Mouse (Mus musculus): ENCODE data around the gene Alkal2.

The Alkal2 gene

DNA sequence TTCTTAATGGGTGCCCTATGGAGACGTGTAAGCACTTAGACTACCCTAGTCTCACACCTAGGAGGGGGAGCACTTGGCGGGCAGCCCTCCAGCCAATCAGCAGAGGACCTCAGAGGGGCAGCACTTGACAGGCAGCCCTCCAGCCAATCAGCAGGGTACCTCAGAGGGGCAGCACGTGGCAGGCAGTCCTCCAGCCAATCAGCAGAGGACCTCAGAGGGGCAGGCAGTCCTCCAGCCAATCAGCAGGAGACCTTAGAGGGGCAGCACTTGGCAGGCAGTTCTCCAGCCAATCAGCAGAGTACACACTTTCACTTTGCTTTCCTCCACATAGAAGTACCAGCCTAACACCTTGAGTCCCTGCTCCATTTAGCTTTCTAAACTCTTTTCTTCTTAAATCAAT lies 38.3 kb downstream of the Alkal2 start:
- no peak for DNase-seq (ENCODE audit: low spot score)

DNA sequence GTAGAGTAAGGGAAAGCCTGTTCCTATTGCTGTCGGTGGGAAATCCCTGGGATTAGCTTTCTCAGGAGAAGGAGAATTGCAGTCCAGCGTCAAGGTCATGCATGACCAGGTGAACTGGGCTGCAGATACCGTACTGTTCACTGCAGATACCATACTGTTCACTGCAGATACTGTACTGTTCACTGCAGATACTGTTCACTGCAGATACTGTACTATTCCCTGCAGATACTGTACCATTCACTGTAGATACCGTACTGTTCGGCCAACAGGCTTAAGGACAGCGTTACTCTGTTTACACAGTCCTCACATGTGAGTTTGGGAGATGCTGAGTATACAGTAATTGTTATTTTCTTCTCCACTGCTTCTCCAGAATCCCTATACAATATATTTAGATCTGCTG lies 44.1 kb downstream of the Alkal2 start:
- no peak for DNase-seq (ENCODE audit: low spot score)

DNA sequence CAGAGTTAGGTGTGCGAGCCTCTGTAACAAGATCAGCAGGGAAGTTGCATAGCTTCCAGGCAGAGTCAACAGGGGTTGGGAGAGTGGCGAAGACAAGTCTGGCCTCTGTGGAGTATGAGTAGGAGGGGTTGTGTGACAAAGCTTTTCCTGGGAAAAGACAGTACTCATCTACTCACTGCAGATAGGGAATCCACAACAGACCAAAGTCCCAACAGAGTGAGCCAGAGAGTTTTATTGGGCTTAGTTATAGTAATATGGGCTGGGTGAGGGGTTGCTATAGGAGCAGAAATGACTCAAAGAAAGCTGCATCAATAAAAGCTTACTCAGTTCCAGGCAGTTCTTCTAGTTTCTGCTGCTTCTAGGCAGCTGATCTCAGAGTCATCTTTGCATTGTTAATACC lies 49.2 kb downstream of the Alkal2 start:
- no peak for DNase-seq (ENCODE audit: low spot score)

DNA sequence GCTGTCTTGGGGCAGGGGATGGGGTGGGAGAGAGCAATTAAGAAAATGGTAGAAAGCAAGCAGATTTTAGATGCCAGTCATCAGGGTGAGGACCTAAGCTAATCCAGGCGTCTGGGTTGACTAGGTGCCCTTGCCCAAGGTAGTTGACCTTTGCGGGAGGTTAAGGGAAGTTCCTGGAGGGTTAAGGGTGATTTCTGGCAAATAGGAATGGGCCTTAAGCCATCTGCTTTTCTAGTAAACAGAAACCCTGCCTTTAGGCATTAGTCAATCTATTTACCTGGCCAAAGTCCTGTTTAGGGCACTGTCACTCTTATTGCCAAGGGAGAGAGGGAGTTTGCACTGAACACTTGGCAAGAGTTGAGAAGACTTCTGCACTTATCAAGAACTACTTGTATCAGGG lies 52.8 kb downstream of the Alkal2 start:
- no peak for DNase-seq (ENCODE audit: low spot score)

All from ovary, postnatal 10 days (tissue).